Mouse (Mus musculus): ENCODE results near the gene Lrit2.
A peak's percentile ranks its signal among the peaks of the same experiment; 100 is the strongest.

Gene Lrit2

DNA sequence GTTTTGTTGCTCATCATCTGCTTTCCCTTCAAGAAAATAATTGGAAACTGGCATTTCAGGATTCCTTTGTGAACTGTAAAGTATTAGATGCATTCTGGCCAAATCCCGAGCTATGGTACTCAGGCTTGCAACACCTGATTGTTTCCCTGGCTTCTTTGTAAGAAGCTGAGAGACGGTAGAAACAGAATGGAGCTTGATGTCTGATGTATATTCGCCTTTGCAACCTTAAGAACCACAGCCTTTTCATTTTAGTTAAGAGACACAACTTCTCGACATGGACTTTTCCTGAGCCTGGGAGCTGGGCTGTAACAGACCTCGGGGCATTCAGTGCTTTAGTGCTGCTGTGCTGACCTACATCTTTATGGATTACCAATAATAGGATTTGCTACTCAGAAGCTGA, at the start of gene Lrit2:
Gene Lrit2, plus strand, starts transcription at position 301 of the 400 bp plus-strand sequence.
- no peak for DNase-seq (ENCODE audit: low spot score in 2 of 2)

GRCm38 (mm10) chr14:37027248-37027933, 40.3 kb upstream of the Lrit2 start:
- no peak for DNase-seq (ENCODE audit: low spot score in 2 of 2)

DNA sequence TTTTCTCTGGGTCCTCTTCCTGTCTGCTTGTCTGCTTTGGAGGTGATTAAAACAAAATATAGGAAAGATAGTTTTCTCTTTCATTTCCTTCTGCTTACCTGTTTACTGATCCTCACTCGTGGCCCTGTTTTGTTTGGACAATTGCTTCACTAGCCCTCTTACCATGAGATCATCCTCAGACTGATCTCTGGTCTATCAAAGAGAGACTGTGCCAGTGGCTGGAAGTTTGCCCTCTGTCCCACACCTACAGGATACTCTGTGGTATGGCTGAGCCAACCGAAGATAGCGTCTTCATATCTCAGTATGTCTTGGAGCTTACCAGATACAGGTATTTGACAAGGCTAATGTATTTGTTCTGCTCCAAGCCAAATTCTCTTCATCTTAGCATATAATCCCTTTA, 39.8 kb upstream of the Lrit2 start:
- DNase-seq (ENCODE audit: low spot score in 2 of 2), result no peak

GRCm38 (mm10) chr14:37028555-37028954, 39.2 kb upstream of the Lrit2 start:
- DNase-seq (ENCODE audit: low spot score in 2 of 2), result no peak

DNA sequence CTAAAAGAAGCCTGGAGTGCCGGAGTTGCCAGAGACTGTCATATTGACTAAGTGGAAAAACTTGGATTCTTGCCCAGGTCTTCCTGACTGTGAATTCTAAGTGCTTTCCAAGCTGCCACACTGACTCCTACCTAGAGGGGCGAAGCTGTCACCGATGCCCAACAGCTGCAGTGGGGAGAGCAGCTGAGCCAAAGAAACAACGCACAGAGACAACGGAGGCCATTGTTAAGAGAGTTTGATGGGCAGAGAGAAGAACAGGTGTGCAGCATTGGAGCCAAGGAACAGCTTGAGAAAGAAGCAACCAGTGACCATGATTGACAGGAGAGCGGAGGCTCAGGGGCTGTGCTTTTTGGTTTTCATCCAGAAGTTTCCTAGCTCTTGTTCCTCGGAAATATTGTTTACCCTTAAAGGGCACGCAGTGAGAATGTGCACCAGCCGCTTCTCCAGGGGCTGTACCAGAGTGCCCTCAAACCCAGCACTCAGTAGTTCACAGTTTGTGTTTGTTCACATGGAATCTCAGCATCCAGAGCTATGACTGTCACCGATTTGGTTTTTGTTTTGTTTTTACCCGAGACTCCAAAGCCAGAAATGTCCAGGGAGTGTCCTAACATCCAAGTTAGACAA, 35.1 kb upstream of the Lrit2 start:
- DNase-seq (ENCODE audit: low spot score in 2 of 2), result peak in 1 of 2 experiments; percentile 40

DNA sequence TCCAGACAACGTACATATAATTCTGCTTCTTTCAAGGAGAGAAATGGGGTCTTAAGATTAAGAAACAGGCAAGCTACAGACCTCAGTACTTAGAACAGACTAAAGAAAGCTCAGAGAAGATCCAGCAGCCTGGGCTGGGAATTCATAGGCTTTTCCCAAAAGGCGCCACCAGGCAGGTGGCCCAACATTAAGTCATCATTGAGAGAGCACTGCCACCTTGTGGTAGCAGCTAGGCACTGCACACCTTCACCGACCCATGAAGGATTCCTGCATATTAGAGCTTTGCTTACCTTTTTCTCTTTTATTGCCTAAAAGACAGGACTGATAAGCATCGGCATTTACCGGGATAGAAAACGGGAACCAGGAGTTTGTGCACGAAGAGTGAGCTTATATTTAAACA, 34.5 kb upstream of the Lrit2 start:
- DNase-seq (ENCODE audit: low spot score in 2 of 2), result peak; percentile 86 to 90

DNA sequence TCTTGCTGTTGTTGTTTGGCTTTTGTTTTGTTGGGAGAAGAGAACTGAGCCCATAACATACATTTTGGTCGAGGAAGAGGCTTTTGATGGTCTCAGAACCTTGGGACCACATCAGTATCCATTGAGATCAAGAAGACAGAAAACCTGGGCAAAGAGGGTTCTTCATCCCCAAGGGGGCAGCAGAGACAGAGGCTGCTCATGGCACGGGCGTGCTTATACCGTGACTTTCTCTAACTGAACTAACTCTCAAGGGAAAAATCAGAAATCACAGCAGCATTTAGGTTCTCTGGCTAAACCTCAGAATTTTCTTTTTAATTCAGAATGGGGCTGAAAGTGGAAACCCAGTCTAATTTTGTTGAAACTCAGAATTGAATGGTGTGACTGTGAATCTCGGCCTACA, 33.3 kb upstream of the Lrit2 start:
- DNase-seq (ENCODE audit: low spot score in 2 of 2), result no peak

GRCm38 (mm10) chr14:37048914-37049410, 18.8 kb upstream of the Lrit2 start, which contains the start of gene Rgr:
Gene Rgr, minus strand, starts transcription at chr14:37048964.
- peak in 1 of 2 experiments; percentile 49 for DNase-seq (ENCODE audit: low spot score in 2 of 2)

- no peak for DNase-seq (ENCODE audit: low spot score in 2 of 2)
These were observed 2.9 kb upstream of the Lrit2 start for GRCm38 (mm10) chr14:37064849-37065248.

- DNase-seq (ENCODE audit: low spot score in 2 of 2), result no peak
These were observed 1.1 kb upstream of the Lrit2 start for GRCm38 (mm10) chr14:37066636-37067035.

DNA sequence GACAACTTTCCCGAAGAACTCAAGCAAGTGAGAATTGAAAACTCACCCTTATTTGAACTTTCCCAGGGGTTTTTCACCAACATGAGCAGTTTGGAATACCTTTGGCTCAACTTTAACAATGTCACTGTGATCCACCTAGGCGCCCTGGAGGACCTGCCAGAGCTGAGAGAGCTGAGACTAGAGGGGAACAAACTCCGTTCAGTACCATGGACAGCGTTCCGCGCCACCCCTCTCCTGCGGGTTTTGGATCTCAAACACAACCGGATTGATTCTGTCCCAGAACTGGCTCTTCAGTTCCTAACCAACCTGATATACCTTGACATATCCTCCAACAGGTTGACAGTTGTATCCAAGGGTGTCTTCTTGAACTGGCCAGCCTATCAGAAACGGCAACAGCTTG, 787 bp downstream of the Lrit2 start:
- DNase-seq (ENCODE audit: low spot score in 2 of 2), result peak in 1 of 2 experiments; percentile 33

DNA sequence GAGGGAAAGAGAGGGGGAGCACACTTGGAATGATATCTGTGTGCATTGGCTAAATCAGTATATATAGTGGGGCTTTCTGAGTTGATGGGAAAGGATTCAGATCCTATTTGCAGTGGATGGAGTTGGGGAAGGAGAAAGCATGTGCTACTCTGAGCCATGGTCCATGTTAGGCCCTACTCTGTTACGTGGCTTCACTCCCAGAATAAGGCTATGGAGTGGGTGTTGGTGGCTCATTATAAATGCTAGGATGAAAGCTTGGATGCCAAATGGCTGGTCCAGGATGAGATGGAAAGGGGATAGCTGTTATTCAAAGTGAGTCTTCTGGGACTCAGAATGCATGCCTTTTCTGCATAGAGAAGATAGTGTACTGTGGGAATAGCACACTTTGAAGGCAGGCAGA, 13.0 kb downstream of the Lrit2 start:
- no peak for DNase-seq (ENCODE audit: low spot score in 2 of 2)

GRCm38 (mm10) chr14:37083755-37084154, 16.0 kb downstream of the Lrit2 start:
- DNase-seq (ENCODE audit: low spot score in 2 of 2), result no peak

DNA sequence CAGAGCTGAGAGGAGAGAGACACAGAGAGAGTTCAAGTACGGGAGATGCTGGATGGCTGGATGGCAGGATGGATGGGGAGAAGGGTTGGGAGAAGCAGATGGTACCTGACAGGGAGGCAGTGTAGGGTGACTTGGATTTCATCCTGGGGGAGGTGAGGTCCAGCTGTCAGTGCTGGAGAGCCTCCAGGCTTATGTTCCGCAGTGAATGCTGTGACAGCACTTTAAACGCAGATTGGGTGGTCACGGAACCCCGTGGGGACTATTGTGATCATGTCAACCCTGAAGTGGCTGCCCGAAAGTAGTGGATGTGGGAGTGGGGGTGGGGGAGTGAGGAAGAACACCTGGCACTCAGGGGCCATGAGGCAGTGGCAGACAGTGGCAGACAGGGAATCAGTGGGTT, 26.7 kb downstream of the Lrit2 start:
- DNase-seq (ENCODE audit: low spot score in 2 of 2), result no peak

GRCm38 (mm10) chr14:37095556-37095955, 27.8 kb downstream of the Lrit2 start:
- DNase-seq (ENCODE audit: low spot score in 2 of 2), result no peak

DNA sequence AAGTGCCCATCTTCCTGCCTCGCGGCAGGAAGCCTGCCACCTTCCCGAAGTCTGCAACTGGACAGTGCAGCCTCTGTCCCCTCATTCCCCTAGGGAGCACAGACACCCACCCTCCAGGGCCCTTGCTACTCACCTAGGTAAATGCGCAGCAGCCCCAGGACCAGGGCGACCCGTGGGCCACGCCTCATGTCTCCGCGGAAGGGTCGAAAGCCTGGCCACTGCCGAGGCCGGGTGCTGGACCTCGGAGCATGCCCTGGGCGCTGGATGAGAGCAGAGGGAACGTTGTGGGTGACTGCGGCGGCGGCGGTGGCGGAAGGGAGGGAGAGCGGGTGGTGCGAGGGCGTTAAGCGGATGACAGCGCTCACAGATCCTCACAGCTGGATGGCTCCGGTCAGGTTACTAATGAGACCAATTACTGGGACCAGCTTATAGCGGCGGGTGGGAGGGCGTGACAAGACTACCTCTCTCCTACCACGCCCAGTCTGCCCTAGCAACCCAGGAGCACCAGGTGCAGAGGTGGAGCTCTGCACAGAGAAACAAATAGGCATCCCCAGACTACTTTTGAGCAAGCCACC, 30.3 kb downstream of the Lrit2 start, which contains the start of gene Cdhr1:
Gene Cdhr1, minus strand, starts transcription at position 392 of the 575 bp plus-strand sequence.
- peak; percentile 34 to 37 for DNase-seq (ENCODE audit: low spot score in 2 of 2)

DNA sequence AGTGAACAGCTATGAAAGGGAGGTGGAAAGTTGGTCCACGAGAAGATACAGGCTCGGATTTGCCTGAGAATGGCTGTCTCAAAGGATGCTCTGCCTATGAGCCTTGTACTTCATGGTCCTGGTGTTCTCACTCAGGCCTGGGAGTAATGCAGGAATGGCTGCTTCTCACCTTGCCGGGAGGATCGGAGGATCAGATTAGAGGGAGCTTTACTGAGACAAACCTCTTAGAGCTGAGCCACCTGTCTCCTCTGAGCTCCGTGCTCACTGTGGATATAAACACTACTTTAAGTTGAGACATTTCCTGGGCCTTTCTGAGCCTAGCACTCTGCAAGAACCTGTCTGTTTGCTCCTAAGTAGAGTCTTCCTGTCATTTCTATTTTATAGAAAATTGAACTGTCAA, 33.8 kb downstream of the Lrit2 start:
- DNase-seq (ENCODE audit: low spot score in 2 of 2), result no peak

GRCm38 (mm10) chr14:37102484-37102883, 34.8 kb downstream of the Lrit2 start:
- no peak for DNase-seq (ENCODE audit: low spot score in 2 of 2)

GRCm38 (mm10) chr14:37104747-37105146, 37.0 kb downstream of the Lrit2 start:
- DNase-seq (ENCODE audit: low spot score in 2 of 2), result peak in 1 of 2 experiments; percentile 35

DNA sequence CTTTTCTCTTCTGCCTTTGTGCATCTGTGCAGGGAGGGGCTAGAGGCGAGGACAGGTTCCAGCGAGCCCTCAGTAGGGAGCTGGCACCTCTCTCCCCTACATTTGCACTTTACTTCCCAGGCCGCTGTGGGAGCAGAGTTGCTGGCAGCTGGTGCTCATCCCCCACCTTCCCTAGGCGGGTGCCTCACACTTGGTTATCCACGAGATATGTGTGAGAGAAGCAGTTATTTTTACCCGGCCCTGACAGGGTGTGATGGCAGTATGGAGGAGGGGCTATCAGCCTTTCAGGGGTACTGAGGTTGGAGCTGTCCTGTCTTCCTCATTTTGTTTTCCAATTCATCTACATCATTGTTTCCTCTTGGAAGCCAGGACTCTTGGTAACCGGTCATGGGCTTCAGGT, 38.1 kb downstream of the Lrit2 start:
- peak; percentile 33 to 55 for DNase-seq (ENCODE audit: low spot score in 2 of 2)

- no peak for DNase-seq (ENCODE audit: low spot score in 2 of 2)
These were observed 41.7 kb downstream of the Lrit2 start for GRCm38 (mm10) chr14:37109460-37109859.

GRCm38 (mm10) chr14:37109975-37110374, 42.2 kb downstream of the Lrit2 start:
- no peak for DNase-seq (ENCODE audit: low spot score in 2 of 2)

DNA sequence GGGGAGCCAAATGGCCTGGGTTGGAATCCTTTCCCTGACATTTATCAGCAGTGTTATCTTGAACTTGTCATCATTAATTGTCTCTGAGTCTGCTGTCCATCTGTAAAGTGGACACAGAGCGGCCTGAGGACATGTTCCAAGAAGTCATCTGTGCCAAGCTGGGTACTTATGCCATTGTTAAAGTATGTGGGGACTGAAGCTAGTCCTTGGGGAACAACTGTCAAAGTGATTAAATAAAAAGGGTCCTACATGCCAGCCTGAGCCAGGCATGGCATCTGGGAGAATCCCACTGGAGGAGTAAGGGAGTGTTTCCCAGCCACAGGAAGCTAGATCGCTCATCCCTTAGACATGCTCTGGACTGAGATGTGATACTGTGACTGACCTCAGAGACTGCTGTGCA, 42.7 kb downstream of the Lrit2 start:
- no peak for DNase-seq (ENCODE audit: low spot score in 2 of 2)
